Mouse (Mus musculus): ENCODE results near the gene Ifna7.

DNA sequence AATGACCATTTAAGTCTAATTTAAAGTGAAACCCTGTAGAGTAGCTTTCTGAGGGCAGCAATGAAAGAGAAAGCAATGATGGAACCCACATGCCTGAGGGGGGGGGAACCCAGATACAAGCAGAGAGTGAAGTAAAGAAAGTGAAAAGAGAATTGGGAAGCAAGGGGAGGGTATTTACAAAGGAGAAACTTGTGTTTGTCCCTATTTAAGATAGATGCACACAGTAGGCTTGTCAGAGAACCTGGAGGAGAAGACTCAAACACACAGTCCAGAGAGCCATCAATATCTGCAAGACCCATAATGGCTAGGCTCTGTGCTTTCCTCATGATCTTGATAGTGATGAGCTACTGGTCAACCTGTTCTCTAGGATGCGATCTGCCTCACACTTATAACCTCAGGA, 3.6 kb downstream of the Ifna7 start, which contains the start of gene Ifna11:
- TF ChIP-seq CTCF (IDR thresholded peaks at IDR 0.05; ENCODE audit: low read depth) (no peak), EP300 (IDR thresholded peaks at IDR 0.05; ENCODE audit: low read depth) (no peak)
